Mouse (Mus musculus) cerebellum, postnatal 4 days (tissue): ENCODE measurements at regions not wholly inside any gene's neighbourhood (a gene's known extent, or its start where the extent isn't known, plus 50 kb on each side); places are given as distances from the start of the nearest gene placed in this dataset.

ENCODE experiments used
- DNase-seq, 2 experiments: peaks; one replicate each; pipeline ENCODE4 v3.0.0; 2022; ENCODE audit warnings: low spot score in 2 of 2, mixed read lengths in 1 of 2

GRCm38 (mm10) chr1:64200387-64201023 lies 78.4 kb upstream of the Klf7 start:
- no peak for DNase-seq

GRCm38 (mm10) chr1:64198781-64199180 lies 76.7 kb upstream of the Klf7 start:
- DNase-seq, result no peak

GRCm38 (mm10) chr1:64198322-64198721 lies 76.2 kb upstream of the Klf7 start:
- no peak for DNase-seq

GRCm38 (mm10) chr1:64195970-64196491 lies 73.9 kb upstream of the Klf7 start:
- DNase-seq, result no peak

GRCm38 (mm10) chr1:64195294-64195693 lies 73.2 kb upstream of the Klf7 start:
- DNase-seq, result no peak

- no peak for DNase-seq
Observed at GRCm38 (mm10) chr1:64193150-64193838, 71.2 kb upstream of the Klf7 start.

- DNase-seq, result no peak
Observed at GRCm38 (mm10) chr1:64192736-64193135, 70.7 kb upstream of the Klf7 start.

GRCm38 (mm10) chr1:64191242-64192220 lies 69.4 kb upstream of the Klf7 start:
- DNase-seq, result no peak

- no peak for DNase-seq
Observed at GRCm38 (mm10) chr1:64190705-64191104, 68.6 kb upstream of the Klf7 start.

GRCm38 (mm10) chr1:64190097-64190496 lies 68.0 kb upstream of the Klf7 start:
- peak; percentile 33 to 57 for DNase-seq

- peak in 1 of 2 experiments; percentile 20 for DNase-seq
Observed at GRCm38 (mm10) chr1:64189471-64189870, 67.4 kb upstream of the Klf7 start.

- DNase-seq, result no peak
Observed at GRCm38 (mm10) chr1:64187796-64188513, 65.9 kb upstream of the Klf7 start.

- DNase-seq, result no peak
Observed at GRCm38 (mm10) chr1:64173708-64174107, 51.6 kb upstream of the Klf7 start.

- no peak for DNase-seq
Observed at GRCm38 (mm10) chr1:64172122-64172521, 50.0 kb upstream of the Klf7 start.
